Mouse (Mus musculus) right cerebral cortex, postnatal 36 days (tissue): ENCODE results near the gene Car10.

Source experiments
- DNase-seq, 2 experiments: peaks; one replicate each; pipeline ENCODE4 v3.0.0; 2022; ENCODE audit warnings: low spot score in 2 of 2, mixed read lengths in 1 of 2

Car10 gene

DNA sequence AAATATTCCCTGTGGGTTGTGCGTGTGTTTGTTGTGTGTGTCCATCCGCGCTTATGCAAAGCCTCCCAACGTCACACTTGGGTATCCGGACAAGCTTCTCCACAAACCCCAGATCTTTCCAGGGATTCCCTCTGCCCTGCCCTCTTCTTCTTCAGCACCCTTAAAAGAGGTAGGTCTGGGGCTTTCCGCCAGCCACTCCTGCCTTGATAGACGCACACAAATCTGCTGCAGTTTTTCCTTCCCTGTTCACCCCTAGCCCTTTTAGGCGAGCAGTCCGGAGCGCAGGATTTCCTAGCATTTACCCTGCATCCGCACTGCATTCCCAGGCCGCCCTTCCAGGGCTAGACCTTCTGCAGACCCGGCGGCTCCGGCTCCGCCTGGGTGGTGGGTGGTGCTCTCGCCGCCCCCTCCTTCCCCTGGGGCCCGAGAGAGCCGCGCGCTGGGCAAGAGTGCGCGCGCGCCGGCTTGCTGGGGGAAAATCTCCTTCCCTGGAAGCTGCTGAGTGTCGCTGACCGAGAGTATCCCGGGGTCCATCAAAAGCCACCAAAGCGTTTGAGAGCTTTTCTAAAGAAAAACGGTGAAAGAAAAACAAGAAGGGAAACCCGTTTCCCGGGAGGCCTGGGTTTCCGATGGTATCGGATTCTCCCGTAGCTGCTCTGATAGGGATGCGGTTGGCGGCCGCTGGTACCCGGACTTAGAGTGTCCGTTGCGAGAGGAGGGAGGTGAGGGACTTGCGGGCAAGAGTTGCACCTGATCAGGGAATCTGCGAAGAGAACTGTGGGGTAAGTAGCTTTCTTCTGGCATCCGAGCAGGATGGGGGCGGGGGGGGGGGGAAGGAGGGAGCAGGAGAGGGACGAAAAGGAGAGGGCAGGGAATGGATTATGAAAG lies at the start of gene Car10:
Gene Car10, plus strand, starts transcription at position 88 of the 888 bp plus-strand sequence.
- peak; percentile 19 to 32 for DNase-seq

DNA sequence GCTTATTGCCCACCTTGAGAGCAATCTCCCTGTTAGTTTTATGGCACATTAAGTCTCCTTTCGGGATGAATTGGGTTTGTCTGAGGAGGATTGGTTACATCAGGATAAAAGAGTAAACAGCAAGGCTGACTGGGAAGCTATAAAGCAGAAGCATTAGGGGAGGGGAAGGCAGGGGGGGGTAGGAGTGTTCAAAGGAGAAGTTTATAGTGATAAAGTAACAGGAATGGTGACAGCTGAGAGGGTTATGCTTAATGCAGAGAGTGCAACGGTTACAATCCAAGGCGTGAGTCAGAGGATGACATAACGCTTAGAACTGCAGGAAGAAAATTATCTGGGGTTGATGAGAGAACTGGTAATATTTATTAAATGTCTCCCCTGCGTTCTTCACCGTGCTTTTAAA lies 32.8 kb upstream of the Car10 start:
- DNase-seq, result no peak

DNA sequence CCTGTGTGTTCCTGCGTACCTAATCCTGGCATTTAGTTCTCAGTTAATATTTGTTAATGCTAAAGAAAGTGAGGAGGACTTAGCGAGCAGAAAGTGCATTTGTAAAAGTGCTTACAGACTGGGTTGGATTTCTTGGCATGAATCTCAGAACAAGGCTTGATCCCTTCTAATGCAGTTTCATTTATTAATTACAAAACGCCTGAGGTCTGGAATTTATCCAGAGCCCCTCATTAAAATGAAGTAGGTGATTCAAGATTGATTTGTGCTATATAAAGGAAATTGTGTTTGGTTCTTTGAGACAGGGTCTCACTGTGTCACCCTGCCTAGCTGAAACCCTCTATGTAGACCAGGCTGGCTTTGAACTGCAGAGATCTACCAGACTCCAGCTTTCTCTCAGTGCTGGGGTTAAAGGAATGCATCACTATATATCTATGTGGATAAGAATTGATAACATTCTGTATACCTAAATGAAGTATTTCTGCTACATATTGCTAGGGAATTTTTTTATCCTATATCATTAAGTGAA lies 32.1 kb upstream of the Car10 start:
- no peak for DNase-seq

DNA sequence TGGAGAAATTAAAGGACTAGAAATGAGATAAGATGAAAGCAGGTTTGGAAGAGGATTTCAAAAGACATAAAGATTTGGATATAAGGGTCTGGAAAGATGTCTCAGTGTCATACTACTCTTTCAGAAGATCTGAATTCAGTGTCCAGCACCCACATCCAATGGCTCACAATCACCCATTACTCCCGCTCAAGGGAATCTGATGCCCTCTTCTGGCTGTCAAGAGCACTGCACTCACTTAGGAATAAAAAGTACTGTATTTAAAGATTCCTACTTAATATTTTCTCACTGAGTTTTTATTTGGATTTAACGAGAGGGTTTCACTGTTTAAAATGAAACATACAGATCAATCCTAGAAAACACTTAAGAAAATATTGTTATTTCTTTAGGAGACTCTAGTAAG lies 2.2 kb upstream of the Car10 start:
- no peak for DNase-seq

DNA sequence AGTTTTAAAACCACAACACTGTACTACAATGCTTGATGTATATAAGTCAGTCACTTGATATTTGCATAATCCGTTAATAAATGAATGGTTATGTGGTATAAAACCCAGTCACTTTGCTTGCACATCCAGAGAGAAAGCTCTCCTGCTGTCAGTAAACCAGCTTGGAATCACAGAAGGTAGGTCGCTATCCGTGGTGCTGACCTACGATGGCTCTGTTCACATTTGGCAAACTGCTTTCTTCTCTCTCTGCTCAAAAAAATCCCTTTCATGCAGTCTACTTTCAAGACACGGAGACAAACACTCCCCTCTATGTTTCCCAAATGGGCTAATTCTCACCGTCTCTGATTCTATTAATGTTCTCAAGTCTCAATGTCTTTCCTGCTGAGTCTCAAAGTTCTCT lies 827 bp upstream of the Car10 start:
- no peak for DNase-seq

DNA sequence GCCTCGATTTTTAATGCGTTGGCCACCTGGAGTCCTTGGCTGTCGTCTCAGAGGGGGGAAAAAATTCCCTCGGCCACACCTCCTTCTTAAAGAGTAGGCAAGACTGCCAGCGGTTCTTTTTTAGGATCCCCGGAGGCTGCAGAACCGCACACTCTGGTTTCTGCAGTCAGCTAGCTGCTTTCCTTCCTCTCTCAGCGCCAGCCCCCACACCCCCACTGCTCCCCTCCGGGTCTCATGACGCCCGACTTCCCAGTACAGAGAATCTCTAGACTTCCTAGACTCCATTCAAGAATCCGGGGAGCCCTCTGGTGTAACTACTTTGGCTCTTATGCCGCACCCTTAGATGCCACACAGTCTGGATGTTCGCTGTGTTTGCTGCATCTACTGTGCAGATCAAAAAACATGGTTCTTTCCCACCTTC lies 387 bp upstream of the Car10 start:
- peak; percentile 70 to 75 for DNase-seq

DNA sequence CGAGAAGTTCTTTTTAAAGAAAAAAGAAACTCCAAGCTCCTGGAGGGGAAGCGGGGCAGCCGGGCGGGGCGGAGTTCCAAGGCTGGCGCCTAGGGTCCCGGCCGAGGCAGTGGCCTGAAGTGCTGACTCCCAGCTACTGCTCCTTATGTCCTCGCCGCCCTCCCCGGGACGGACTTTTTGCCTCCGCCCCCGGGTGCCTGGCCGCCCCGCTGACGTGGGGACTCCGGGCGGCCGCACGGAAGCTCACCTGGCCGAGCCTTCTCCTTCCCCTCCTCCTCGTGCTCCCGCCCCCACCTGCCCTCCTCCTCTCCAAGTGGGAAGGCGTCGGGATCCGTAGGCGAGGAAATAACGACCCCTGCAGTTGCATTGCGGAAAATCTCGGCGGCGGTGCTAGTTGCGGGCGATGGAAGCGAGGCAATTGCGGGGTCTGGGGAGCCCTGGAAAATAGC lies 1.1 kb downstream of the Car10 start:
- peak; percentile 27 to 33 for DNase-seq

DNA sequence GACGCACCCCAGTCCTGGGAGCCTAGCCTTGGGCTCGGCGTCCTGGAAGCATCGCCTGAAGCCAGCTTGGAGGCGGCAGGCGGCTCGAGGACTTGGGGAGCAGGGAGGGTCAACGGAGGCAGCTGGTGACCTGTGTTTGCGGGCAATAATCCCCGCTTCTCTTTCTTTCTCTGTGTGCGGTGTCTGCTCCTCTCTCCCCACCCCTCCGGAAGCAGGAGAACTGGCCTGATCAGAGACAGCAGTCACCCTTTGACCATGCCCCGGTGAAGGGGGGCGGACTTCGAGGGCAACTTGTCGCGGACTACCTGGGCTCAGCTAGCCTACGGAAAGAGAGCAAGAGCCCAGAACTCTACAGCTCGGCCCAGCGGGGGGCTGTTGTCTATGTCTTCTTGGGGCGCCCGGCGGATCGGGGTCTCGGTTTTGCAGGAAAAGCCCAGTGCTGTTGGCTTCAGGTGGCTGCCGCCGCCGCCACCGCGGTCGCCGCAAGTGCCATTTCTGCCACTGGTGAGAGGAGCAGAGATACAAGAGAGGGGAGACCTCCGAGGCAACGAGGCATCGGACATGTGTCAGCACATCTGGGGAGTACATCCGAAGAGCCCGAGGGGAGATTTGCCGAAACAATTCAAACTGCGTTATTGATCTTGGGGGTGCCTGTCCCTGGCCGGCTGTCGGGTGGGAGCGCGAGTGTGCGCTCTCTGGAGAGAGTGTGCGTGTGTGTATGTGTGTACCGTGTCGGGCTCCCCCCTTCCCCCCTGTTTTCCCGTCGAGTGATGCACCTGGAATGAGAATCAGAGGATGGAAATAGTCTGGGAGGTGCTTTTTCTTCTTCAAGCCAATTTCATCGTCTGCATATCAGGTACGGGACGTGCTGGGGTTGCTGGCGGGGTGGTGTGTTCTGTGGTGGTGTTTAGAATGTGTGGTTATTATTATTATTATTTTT lies 1.9 kb downstream of the Car10 start:
- DNase-seq, result peak in 1 of 2 experiments; percentile 14

DNA sequence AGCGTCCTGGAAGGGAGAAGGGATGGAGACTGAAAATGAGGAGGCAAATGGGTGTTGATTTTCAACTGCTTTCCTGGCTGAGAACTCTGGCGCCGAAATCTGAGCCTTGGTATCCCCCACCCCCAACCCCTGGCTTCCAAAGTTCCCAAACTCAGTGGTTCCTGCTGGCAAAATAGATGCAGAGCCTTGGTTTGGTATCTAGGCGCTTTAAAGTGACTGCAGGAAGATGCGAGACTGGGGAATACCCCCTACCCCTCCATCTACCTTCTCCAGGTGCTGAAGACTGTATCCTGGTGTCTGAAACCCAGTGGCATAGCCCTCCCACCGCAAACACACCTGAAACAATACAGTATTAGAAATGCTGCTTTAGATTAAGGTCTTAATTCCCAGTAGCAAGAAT lies 2.8 kb downstream of the Car10 start:
- no peak for DNase-seq

DNA sequence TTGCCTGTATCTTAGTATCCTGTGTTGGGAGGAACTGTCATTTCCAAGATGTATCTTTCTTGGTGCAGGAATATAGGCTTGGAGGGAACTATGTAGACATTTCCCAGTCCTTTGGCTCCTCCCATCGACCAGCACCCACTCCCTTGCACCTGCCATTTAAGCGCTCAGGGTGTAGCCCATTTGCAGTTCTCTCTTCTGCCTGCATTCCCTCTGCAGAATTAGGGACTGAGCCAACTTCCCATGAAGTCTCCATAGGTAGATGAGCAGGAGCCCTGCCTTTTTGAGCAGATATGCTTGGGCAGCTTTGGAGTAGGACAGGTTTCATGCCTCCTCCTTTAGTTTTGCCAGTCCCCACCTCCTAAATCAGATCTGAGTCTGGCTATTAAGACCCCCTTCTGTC lies 3.3 kb downstream of the Car10 start:
- DNase-seq, result peak; percentile 38 to 45

DNA sequence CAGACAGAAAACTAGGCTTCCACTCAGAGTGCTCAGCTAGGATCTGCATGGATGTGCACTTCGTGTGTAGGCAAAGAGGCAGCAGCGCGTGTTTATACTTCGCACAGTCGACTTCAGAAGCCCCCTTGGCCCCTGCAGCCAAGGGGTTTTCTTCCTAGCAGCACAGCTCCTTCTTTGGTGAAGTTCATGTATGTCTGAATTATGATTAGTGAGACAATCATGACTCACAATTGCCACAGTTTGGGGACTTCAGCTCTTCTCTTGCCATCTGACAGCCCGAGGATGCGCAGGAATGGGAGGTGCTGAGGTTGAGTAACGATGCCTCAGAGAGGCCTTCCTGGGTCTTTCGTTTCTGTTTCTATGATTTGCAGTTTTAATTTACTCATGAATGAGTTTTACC lies 4.5 kb downstream of the Car10 start:
- DNase-seq, result no peak

DNA sequence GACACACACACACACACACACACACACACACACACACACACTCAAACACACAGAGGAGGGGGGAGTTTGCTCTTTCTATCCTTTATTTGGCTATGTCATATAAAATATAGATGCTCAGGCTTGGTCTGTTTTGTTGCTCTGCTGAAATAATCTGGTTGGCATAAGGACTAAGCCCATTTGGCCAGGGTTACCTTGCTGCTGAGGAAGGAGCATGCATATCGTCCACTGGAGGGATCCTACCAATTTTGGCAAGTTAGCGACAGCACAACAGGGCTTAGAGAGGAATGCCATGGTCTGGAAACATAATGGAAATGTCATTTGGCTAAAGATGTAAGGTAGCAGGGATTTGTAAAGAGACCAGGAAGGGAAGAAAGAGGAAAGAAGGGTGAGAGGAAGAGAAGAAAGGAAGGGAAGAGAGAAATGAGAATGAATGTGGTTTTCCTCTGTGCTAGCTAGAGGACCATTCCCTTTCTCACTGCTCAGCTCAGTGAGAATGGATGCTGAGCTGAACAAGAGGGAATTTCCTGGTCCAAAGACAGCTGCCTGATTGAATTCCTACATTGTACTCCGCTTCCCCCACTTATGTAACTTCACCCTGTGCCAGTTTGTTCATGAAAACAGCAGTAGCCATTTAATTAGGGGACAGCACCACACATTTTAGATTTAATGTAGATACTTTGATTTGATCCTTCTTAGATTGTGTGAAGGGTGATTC lies 5.4 kb downstream of the Car10 start:
- DNase-seq, result no peak

DNA sequence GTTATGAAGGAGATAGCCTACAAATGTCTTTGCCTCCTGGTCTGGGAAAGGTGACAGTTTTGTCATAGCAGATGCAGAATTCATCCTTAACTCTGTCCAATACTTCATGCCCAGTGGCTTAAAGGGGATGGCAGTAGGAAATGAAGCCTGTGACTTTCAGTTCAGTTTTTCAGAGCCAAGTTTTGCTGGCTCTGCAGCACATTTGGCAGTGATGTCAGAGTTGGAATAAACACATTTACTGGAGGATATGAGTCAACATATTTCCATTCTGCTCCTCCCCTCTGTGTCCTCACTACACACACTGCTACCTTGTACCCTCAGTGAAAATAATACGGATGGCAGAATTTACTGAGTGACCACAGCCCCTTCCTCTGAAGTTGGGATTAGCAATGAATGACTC lies 11.6 kb downstream of the Car10 start:
- DNase-seq, result no peak

DNA sequence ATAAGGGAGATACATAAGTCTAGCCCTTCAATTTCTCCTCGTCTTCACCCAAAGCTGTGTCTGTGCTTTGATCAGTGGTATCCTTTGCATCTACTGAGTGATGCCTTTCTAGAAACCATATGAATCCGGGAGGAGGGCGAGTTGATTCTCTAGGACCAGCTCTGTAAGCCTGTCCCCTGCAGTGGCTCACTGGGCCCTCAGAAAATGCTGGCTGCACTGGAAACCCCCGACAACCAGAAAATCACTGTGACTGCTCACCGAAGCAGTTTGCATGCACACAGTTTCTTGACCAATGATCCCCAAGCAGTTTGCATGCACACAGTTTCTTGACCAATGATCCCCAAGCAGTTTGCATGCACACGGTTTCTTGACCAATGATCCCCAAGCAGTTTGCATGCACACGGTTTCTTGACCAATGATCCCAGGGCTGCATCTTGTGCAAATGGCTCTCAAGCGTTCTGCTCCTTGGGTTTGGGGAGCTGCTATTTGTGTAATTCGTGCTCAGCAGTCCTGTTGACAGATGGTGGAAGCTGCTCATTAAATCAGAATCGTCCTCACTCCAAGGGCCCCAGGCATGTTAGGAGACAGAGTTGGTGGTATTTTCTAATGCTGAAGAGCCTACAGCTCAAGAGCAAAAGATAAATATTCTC lies 23.1 kb downstream of the Car10 start:
- DNase-seq, result peak; percentile 14 to 61

DNA sequence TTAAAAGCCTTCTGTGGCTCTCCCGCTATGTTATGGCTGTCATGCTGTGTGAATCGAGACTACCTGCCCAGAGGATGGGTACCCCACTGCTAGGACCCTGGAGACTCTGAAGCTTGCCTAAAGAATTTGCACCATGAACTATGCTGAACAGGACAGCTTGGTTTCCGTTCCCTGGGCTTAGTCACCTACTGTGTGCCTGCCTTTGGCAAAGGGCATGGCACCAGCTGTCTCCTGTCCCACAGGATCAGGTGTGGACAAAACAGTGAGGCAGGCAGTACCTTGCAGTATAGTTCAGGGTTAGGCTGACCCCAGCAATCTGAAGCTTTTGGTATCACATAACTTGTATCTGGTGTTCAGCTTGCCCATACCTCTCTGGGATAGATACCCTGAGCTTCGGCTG lies 25.9 kb downstream of the Car10 start:
- no peak for DNase-seq

DNA sequence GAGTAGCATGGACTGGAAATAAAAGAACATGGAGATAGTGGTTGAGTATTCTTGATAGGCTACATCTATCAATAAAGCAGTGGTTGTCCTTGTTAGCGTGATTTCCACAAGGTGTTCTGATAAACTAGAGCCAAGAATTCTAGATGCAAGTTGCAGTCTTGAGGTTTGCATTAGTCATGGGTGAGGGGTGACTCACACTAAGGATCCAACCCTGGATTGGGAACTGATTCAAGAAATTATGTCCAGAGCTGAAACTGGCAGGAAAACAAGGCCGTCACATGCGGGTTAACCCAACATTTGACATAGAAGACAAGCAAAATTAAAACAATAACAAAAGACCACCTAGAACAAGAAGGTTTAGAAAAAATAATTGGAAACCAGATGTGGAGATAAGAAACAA lies 28.6 kb downstream of the Car10 start:
- no peak for DNase-seq

DNA sequence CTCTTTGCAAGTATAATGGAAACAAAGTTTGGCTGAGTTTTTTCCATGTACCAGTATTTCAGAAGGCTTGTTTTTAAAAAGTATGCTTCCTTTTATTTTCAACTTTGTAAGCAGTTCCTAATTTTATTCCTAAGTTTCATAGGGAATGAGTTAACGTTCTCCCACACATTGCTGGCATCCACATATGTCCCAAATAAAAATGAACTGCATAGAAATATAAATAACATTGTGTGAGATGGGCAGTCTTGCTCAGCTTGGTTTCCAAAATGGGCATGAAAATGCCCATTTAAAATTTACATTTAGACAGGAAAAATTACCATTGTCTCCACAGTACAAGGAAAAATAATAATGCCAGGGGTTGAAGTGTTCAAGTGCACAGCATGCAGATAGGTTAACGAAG lies 30.7 kb downstream of the Car10 start:
- DNase-seq, result peak; percentile 6 to 43

DNA sequence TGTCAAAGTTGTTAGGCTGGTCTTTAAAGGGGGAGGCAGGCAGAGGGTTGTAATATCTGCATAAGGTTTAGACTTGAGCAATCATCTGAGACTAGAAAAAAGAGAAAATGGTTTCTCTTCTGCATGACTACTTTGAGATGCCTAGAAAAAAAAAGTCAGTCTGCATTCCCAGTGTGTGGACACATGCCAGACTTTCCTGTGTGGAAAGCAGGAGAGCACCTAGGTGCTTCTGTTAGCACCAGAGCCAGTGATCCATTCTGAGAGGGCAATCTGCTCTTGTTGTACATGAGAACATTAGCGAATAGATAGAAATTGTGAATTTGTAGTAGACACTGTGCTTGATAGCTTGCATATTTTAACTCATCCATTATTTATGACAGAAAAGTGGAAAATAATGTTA lies 40.0 kb downstream of the Car10 start:
- no peak for DNase-seq

DNA sequence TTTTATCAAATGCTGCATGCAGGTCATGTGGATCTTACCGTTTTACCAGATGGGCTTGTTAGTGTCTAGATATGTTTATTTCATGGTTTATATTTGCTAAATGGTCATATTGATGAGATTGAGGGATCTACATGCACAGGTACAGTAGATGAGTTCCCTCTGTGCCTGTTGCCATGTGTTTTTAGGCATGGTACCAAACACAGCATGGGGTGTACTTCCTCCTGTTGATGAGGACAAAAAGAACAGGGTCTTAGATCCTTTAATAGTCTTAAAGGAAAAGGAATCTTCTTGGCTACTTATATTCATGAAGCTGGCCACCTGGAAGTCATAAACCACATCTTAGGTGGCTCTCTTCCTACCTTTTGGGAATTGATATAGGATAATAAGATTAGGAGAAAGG lies 43.9 kb downstream of the Car10 start:
- no peak for DNase-seq

DNA sequence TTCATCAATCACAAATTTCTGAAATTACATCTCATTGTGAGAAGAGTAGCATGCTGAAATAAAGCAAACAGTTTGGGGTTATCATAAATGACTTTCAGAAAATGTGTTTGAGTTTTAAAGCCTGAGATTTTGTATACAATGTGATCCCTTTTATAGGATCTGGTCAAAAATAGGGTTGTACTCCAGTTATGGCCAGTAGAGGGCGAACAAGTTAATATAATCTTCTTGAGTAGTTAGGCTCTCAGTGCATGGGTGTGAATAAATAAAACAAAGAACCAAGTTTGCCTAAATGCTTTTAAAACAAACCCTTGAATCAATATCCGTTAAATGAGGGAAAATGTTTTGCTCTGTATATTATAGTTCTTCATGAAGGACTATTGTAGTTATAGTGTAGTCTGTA lies 46.7 kb downstream of the Car10 start:
- no peak for DNase-seq

DNA sequence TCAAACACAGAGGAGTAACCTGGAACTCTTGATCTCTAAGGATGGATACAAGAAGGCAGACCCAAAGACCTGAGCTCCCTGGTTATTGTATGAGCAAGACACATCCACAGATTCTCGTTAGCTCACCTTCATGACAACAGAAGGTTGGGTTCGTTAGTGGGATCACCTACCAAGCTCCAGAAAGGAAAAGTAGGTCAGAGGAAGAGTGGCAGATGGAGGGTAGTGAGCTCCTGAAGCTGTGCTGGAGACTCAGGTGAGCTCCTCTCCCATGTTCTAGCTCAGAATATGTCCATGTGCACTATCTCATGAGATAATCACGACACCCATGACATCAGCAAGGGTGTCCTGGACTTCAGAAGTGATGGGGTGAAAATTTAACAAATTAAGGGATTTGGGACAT lies 57.1 kb downstream of the Car10 start:
- DNase-seq, result no peak
